Mouse (Mus musculus): ENCODE results near the gene Ap1m1. TPM values are rescaled to one million over a fixed set of nuclear protein-coding genes. Genes with fewer than 3 reads are reported as not detected.

Ap1m1 gene
- total RNA-seq (2023) = 100 to 1,000 TPM; 146 to 149 TPM

DNA sequence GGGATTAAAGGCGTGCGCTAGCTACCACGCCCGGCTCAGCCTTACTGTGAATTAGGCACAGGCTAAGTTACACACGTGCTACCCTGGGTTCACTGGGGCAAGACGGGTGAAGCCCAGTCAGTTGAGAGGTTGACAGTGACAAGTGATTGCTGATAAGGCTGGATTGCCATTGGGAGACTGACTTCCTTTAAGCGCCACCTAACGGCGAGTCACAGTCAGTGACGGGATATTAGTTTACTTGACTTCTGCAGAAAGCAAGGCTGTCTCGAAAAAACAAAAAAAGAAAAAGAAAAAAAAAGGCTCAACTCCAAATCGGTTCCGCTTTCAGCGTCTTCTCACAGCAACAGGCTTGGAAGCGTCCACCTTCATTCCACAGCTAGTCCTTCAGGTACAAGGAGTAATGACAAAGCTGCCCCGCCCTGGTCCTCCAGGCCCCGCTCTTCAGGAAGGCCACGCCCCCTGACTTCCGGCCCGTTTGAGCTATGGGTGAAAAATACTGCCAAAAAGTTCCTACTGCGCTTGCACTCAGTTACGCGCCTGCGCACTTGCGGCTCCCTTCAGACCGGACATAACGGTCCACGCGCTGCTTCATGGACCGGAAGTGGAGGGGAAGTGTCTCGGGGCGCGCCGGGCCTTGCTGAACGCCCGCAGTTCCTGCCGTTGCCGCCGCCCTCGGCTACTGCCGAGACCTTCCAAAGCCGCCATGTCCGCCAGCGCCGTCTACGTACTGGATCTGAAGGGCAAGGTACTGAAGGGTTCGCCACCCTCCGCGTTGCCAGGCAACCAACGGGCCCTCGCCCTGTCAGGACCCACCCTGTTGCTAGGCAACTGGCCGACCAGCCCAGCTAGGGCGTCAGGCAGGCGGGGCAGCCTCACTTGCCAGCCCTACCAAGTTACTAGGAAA is at the start of gene Ap1m1:
TSS of gene Ap1m1 (plus strand) at position 520 of the 904 bp plus-strand sequence.

DNA sequence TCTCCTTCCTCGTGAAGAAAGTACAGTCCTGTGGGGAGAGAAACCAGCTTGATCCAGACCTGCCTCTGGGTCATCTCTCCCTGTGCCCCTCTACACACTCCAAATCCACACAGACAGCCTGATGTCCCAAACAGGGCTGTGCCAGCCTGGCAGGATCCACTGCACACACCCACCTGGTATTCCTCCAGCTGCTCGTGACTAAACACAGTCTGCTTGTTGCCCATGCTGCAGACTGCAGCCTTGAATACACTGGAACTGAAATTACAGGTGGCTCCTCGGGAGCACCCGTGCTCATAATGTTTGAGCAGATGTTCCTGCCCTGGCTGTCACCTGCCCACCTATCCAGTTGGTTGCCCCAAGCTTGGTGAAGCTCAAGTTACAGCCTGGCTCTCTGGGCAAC is 27.1 kb upstream of the Ap1m1 start, which contains the start of gene Cib3:
TSS of gene Cib3 (minus strand) at position 87 of the 400 bp plus-strand sequence.

DNA sequence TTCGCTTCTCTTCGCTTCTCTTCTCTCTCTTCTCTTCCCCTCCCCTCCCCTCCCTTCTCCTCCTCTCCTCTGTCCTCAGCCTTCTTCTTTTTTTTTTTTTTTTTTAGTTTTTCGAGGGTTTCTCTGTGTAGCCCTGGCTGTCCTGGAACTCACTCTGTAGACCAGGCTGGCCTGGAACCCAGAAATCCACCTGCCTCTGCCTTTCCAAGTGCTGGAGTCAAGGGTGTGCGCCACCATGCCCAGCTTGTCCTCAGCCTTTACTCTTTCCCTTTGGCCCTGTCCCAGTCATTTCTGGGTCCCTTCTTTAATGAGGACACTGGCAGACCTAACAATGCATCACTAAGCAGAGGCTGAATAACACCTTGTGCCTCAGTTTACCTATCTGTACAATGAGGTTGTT is 26.3 kb upstream of the Ap1m1 start, which contains the start of gene Gm11034:
TSS of gene Gm11034 (minus strand) at position 101 of the 400 bp plus-strand sequence.

DNA sequence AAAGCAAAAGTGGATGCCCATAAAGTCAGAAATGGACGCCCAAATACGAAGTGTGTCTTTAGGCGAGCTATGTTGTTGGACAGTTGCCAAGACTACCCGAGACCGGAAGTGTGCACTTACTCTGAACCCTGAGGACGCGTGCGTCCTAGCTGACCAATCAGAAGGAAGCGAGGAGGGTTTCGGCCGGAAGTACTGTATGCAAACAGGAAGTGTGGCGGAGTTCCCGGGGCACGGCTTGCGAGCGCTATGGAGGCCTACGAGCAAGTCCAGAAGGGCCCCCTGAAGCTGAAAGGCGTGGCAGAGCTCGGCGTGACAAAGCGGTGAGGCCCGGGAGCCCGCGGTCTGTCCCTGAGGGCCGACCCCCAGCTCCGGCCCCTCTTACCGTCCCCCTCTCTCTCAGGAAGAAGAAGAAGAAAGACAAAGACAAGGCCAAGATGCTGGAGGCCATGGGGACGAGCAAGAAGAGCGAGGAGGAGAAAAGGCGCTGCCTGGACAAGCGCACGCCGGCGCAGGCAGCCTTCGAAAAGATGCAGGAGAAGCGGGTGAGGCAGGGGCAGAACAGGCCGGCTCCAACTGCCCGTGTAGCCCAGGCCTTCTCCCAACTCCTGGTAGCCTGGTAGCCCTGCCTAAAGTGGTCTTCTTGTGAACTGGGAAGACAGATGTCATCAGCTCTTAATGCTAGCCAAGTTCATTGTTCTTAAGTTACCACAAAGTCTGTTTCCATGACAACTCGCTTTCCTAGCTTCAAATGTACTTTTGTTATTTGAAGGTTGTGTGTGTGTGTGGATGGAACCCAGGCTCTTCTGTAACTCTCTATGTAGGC is 20.1 kb upstream of the Ap1m1 start, which contains the start of gene Fam32a:
TSS of gene Fam32a (plus strand) at position 190 of the 823 bp plus-strand sequence.

DNA sequence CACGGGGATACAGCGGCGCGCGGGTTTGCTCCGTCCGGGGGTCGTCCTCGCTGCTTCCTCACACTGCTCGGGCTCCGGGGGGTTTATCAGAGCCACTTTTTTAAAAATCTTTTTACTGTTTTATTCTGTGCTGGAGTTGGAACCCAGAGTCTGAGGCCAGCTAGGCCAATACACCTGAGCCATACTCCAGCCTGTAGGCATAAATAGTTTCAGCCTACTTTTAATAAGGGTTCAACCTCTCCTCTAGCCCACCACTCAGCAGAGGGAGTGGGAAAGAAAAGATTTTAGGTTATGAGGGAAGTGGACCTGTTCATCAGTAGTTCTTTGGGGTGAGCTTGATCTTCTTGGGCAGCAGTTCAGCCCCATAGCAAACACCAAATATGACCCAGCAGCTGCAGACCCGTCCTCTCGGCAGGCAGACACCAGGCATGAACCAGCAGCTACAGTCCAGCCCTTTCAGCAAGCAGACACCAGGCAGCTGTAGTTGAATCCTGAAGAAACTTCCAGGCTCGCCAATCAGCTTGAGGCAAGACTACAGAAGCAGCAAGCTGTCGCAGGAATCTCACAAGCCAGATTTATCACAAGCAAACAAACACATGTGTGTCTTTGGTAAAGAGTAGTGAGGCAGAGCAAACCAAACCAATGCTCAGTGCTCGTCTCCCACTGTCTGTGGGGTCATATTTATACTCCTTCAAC is 65.5 kb downstream of the Ap1m1 start, which contains the start of gene Gm10282:
TSS of gene Gm10282 (minus strand) at position 51 of the 696 bp plus-strand sequence.

Other genes starting within 250 kb of the Ap1m1 start
- 100 to 1,000 TPM; 261 to 276 TPM for gene Cyp4f18, start 230.4 kb upstream of the Ap1m1 start, total RNA-seq (2023)
- 1 to 10 TPM in 1 of 2 experiments, under 1 TPM in 1; 0.51 to 1.2 TPM for gene Olfr372, start 198.8 kb upstream of the Ap1m1 start, total RNA-seq (2023)
- gene Olfr373, start 156.8 kb upstream of the Ap1m1 start, total RNA-seq (2023) = under 1 TPM; 0.67 to 0.77 TPM
- under 1 TPM; 0.18 to 0.73 TPM for gene Olfr374, start 133.0 kb upstream of the Ap1m1 start, total RNA-seq (2023)
- gene Tpm4, start 105.0 kb upstream of the Ap1m1 start, total RNA-seq (2023) = 100 to 1,000 TPM; 197 to 224 TPM
- gene Rab8a, start 78.8 kb upstream of the Ap1m1 start, total RNA-seq (2023) = 100 to 1,000 TPM; 114 to 132 TPM
- gene Hsh2d, start 50.4 kb upstream of the Ap1m1 start, total RNA-seq (2023) = 10 to 100 TPM; 14.7 to 16.8 TPM
- gene Cib3, start 27.2 kb upstream of the Ap1m1 start, total RNA-seq (2023) = under 1 TPM in 1 of 2 experiments, not detected in 1; 0.29 TPM
- gene Gm11034, start 26.4 kb upstream of the Ap1m1 start, total RNA-seq (2023) = not detected
- 100 to 1,000 TPM; 100 to 104 TPM for gene Fam32a, start 20.3 kb upstream of the Ap1m1 start, total RNA-seq (2023)
- 10 to 100 TPM; 76.5 to 81.0 TPM for gene Gm10282, start 65.2 kb downstream of the Ap1m1 start, total RNA-seq (2023)
- 1,000 to 10,000 TPM; 1,455 to 2,115 TPM for gene Klf2, start 79.0 kb downstream of the Ap1m1 start, total RNA-seq (2023)
- 10 to 100 TPM; 54.1 to 62.4 TPM for gene Eps15l1, start 181.4 kb downstream of the Ap1m1 start, total RNA-seq (2023)
- not detected for gene Calr3, start 203.9 kb downstream of the Ap1m1 start, total RNA-seq (2023)
- gene 1700030K09Rik, start 203.9 kb downstream of the Ap1m1 start, total RNA-seq (2023) = 1 to 10 TPM; 3.0 to 3.1 TPM
- 10 to 100 TPM; 62.0 to 74.2 TPM for gene Cherp, start 235.2 kb downstream of the Ap1m1 start, total RNA-seq (2023)